Comparison of ENCODE assay signal across 19 mouse cellular contexts in genomic region chr4:81928581-81929244, GRCm38 (mm10).
DNase-seq lines count a peak whose midpoint lies in the region; ATAC-seq and TF ChIP-seq lines count a peak whose summit lies in the region.
"Had no signal": no experiment of that assay in that cellular context is flagged by ENCODE, and none has a peak within 500 bp of the region (broad histone marks: within the 10 kb centered on the region; RNA-seq: fewer than 3 reads in every experiment).

No protein-coding gene starts in this region.

- TF ChIP-seq CTCF in lung, adult 2 months (IDR thresholded peaks at IDR 0.05; ENCODE audit: insufficient read depth, low read length) = no peak

- no peaks in the 10 kb centered on the region for H3K36me3 ChIP-seq in lung, embryonic 16.5 days (ENCODE audit: control insufficient read depth, insufficient read depth, low read length)
- no peaks in the 10 kb centered on the region for H3K36me3 ChIP-seq in midbrain, embryonic 13.5 days
- H3K36me3 ChIP-seq: forebrain, embryonic 10.5 days; hindbrain, embryonic 15.5 days had no signal

- H3K4me3 ChIP-seq in lung, embryonic 16.5 days (ENCODE audit: low read length) = no peak overlapping the region
- H3K4me3 ChIP-seq in lung, adult 2 months (replicated peaks; ENCODE audit: extremely low read depth, low read depth, low read length) = no peak overlapping the region
- H3K4me3 ChIP-seq in midbrain, embryonic 13.5 days (replicated peaks) = no peak overlapping the region
- H3K4me3 ChIP-seq: forebrain, embryonic 10.5 days; heart, adult 2 months; hindbrain, embryonic 15.5 days; layer of hippocampus, adult 2 months had no signal

- peaks cover 22% of the 10 kb centered on the region for H3K4me1 ChIP-seq in lung, embryonic 16.5 days (replicated peaks; ENCODE audit: control insufficient read depth, insufficient read depth, low read length)
- H3K4me1 ChIP-seq in lung, adult 2 months (ENCODE audit: control insufficient read depth, insufficient read depth, low read length) = peaks cover 2% of the 10 kb centered on the region; the same call in 1 of the 2 replicates
- peaks cover 20% of the 10 kb centered on the region; the same call in 1 of the 2 replicates for H3K4me1 ChIP-seq in midbrain, embryonic 13.5 days (replicated peaks)

- H3K9me3 ChIP-seq in lung, embryonic 16.5 days (ENCODE audit: control insufficient read depth, low read length) = no peaks in the 10 kb centered on the region
- H3K9me3 ChIP-seq in midbrain, embryonic 13.5 days = no peaks in the 10 kb centered on the region
- H3K9me3 ChIP-seq: forebrain, embryonic 10.5 days; hindbrain, embryonic 15.5 days had no signal

- H3K9ac ChIP-seq in lung, embryonic 16.5 days (ENCODE audit: low read length) = no peak overlapping the region
- no peak overlapping the region for H3K9ac ChIP-seq in midbrain, embryonic 13.5 days (replicated peaks)
- H3K9ac ChIP-seq: hindbrain, embryonic 15.5 days; liver, postnatal 0 days had no signal

- H3K4me2 ChIP-seq in lung, embryonic 16.5 days (ENCODE audit: low read depth, low read length) = peak overlapping the region; percentile 7; the same call in 1 of the 2 replicates
- no peak overlapping the region for H3K4me2 ChIP-seq in midbrain, embryonic 13.5 days (replicated peaks)
- H3K4me2 ChIP-seq: hindbrain, embryonic 15.5 days had no signal

- DNase-seq in embryo, embryonic 11 days = peak; percentile 30
- DNase-seq in embryo, embryonic 9.5 days (ENCODE audit: extremely low spot score) = no peak
- no peak for DNase-seq in lung, adult 2 months
- DNase-seq in MN1 (ENCODE audit: low spot score) = peak; percentile 14
- no peak for DNase-seq in right cerebral cortex, adult 2 months (ENCODE audit: low spot score in 2 of 2)
- DNase-seq: cerebellum, adult 9-10 months; heart, adult 2 months; kidney, postnatal 10 days; liver; liver, postnatal 0 days; right cerebral cortex, postnatal 14 days; thymus, postnatal 25 days had no signal

- WGBS in lung, embryonic 16.5 days = 28% methylated on average over 9 of the region's 9 CpGs
- WGBS in lung, adult 2 months = 24% methylated on average over 9 of the region's 9 CpGs
- 24% methylated on average over 9 of the region's 9 CpGs for WGBS in midbrain, embryonic 13.5 days

- H3K27me3 ChIP-seq in lung, embryonic 16.5 days (ENCODE audit: control insufficient read depth, insufficient read depth, low read depth, low read length) = no peaks in the 10 kb centered on the region
- H3K27me3 ChIP-seq in midbrain, embryonic 13.5 days = no peaks in the 10 kb centered on the region
- H3K27me3 ChIP-seq: hindbrain, embryonic 15.5 days had no signal

- peak; percentile 61 for ATAC-seq in lung, embryonic 16.5 days (ENCODE audit: low read depth)
- ATAC-seq in midbrain, embryonic 13.5 days = peak; percentile 71
- no peak for ATAC-seq in inflammation-experienced regulatory T-cells, adult 6 months
- ATAC-seq: intestine, postnatal 0 days; liver, postnatal 0 days had no signal

- peak overlapping the region; percentile 56 for H3K27ac ChIP-seq in lung, embryonic 16.5 days (ENCODE audit: low read length)
- H3K27ac ChIP-seq in midbrain, embryonic 13.5 days = no peak overlapping the region; the same call in 1 of the 2 replicates
- H3K27ac ChIP-seq: forebrain, embryonic 10.5 days; heart, adult 2 months; hindbrain, embryonic 15.5 days; layer of hippocampus, adult 2 months had no signal

- no peak for TF ChIP-seq POLR2A in lung, adult 2 months (IDR thresholded peaks at IDR 0.05; ENCODE audit: borderline replicate concordance, extremely low read depth, low read depth, low read length)

Comparison
In these comparisons a context has a peak if more than half of its experiments do, and no peak if none do; other contexts are left out.
1. DNase-seq: peak in embryo, embryonic 11 days (single experiment) and MN1 (single experiment); none in embryo, embryonic 9.5 days (single experiment), lung, adult 2 months (single experiment) and right cerebral cortex, adult 2 months (0 of 2).